ENCODE assay signal across 9 mouse cellular contexts in the genomic region with DNA sequence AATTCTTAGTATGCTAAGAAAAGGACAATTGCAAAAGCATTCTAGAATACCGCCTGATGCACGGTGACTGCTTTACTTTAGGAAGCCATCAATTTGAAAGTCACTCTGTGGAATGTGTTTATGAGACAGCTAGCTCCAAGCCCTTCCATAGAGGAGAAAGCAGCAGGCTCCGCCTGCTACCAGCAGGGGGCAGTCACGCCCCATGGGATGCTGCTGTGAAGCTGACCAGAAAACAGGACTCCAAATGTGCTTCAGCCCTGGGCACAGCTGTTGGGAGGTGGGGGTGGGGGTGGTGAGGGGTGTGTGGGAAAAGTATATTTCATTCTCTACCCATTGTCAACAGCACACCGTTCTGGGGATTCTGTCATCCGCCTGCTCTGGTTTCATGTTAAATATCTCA. TPM values are rescaled to one million over a fixed set of nuclear protein-coding genes. Genes with fewer than 3 reads are reported as not detected.
DNase-seq lines count a peak whose midpoint lies in the region; ATAC-seq and TF ChIP-seq lines count a peak whose summit lies in the region.
"Had no signal": no experiment of that assay in that cellular context is flagged by ENCODE, and none has a peak within 500 bp of the region (broad histone marks: within the 10 kb centered on the region; RNA-seq: fewer than 3 reads in every experiment).

No protein-coding gene starts in this region.

- no peak for TF ChIP-seq POLR2A in heart, adult 2 months (IDR thresholded peaks at IDR 0.05; ENCODE audit: insufficient read depth, low read depth, low read length)

- H3K9ac ChIP-seq in heart, adult 2 months (ENCODE audit: low read depth, low read length) = no peak overlapping the region
- H3K9ac ChIP-seq in kidney, postnatal 0 days (ENCODE audit: low read depth, low read length) = no peak overlapping the region

- TF ChIP-seq EP300 in heart, adult 2 months (IDR thresholded peaks at IDR 0.05; ENCODE audit: insufficient read depth, low read depth, low read length) = 0 out of 2 replicates have a peak, but pooled peaks have one; percentile 55

- DNase-seq in 3T3-L1 (ENCODE audit: low read depth, low spot score) = peak; percentile 81
- peak; percentile 83 for DNase-seq in adipocyte (ENCODE audit: low spot score)
- DNase-seq in embryo, embryonic 10.5 days (ENCODE audit: low spot score) = peak; percentile 84
- DNase-seq in heart, adult 2 months = peak; percentile 61 to 85
- peak; percentile 82 for DNase-seq in kidney, postnatal 0 days (ENCODE audit: low spot score)
- DNase-seq in liver = peak; percentile 67
- DNase-seq in ovary, postnatal 14 days (ENCODE audit: low spot score) = peak; percentile 76
- DNase-seq in urinary bladder, postnatal 4 days (ENCODE audit: low spot score in 2 of 2) = peak; percentile 68 to 77

- no peak overlapping the region for H3K4me3 ChIP-seq in heart, adult 2 months
- peak overlapping the region; percentile 21; the same call in 1 of the 2 replicates for H3K4me3 ChIP-seq in kidney, postnatal 0 days (replicated peaks; ENCODE audit: low read depth, low read length)
- H3K4me3 ChIP-seq: erythroblast, embryonic 14.5 days had no signal

- H3K36me3 ChIP-seq in heart, adult 2 months (ENCODE audit: control insufficient read depth, insufficient read depth, low read length) = no peaks in the 10 kb centered on the region
- peaks cover 14% of the 10 kb centered on the region; the same call in 1 of the 2 replicates for H3K36me3 ChIP-seq in kidney, postnatal 0 days (ENCODE audit: insufficient read depth, low read length)

- H3K4me1 ChIP-seq in heart, adult 2 months (ENCODE audit: control insufficient read depth, insufficient read depth, low read length) = no peaks in the 10 kb centered on the region
- H3K4me1 ChIP-seq in kidney, postnatal 0 days (replicated peaks; ENCODE audit: insufficient read depth, low read length) = 0 out of 2 replicates have a peak, but pooled peaks cover 9% of the 10 kb centered on the region

- H3K9me3 ChIP-seq in kidney, postnatal 0 days (replicated peaks; ENCODE audit: low read length) = no peaks in the 10 kb centered on the region

- peak; percentile 86 for TF ChIP-seq CTCF in heart, adult 2 months (IDR thresholded peaks at IDR 0.05)
- peak; percentile 87 for TF ChIP-seq CTCF in kidney, postnatal 0 days (IDR thresholded peaks at IDR 0.05; ENCODE audit: low read depth)

- intact Hi-C loops in heart, adult 2 months (cut with DNase I) = loop anchor here (1.0 to 10.0 kb wide), 5 partner anchors 624 to 1196 kb away; no protein-coding TSS in a partner anchor

- WGBS in heart, adult 2 months = 24% methylated on average over 6 of the region's 6 CpGs
- WGBS in kidney, postnatal 0 days = 14% methylated on average over 6 of the region's 6 CpGs

- peak overlapping the region; percentile 44; the same call in 1 of the 2 replicates for H3K4me2 ChIP-seq in kidney, postnatal 0 days (ENCODE audit: low read length)

- H3K79me2 ChIP-seq in heart, adult 2 months (replicated peaks; ENCODE audit: control insufficient read depth, insufficient read depth, low read length) = no peaks in the 10 kb centered on the region

- H3K27me3 ChIP-seq in heart, adult 2 months (ENCODE audit: control insufficient read depth, insufficient read depth, low read length) = 0 out of 2 replicates have a peak, but pooled peaks cover 1% of the 10 kb centered on the region
- peaks cover 8% of the 10 kb centered on the region; the same call in 1 of the 2 replicates for H3K27me3 ChIP-seq in kidney, postnatal 0 days (ENCODE audit: insufficient read depth, low read length)

- no peak overlapping the region for H3K27ac ChIP-seq in heart, adult 2 months
- no peak overlapping the region for H3K27ac ChIP-seq in kidney, postnatal 0 days

- ATAC-seq in kidney, postnatal 0 days (replicated peaks; ENCODE audit: low FRiP score, low read depth) = peak; percentile 48; the same call in 1 of the 2 replicates

RNA-seq across cellular contexts. Expression of a gene that starts 3.4 kb away (rescaled TPM):
- 10 to 100 TPM; 32.2 to 40.4 TPM for total RNA-seq in heart, adult 2 months (2021)
- 20.8 and 31.0 TPM in 2 replicates for polyA plus RNA-seq in heart, adult 2 months (2012; rRNA removed)
- 217 and 221 TPM in 2 replicates for polyA plus RNA-seq in kidney, postnatal 0 days (2015; fragmentation: Nextera tagmentation; extraction: Ambion mirVana)

RNA-seq across cellular contexts. Expression of a gene that starts 12.8 kb away (rescaled TPM):
- not detected for total RNA-seq in heart, adult 2 months (2021)
- not detected in 2 replicates for polyA plus RNA-seq in heart, adult 2 months (2012; rRNA removed)
- polyA plus RNA-seq in kidney, postnatal 0 days (2015; fragmentation: Nextera tagmentation; extraction: Ambion mirVana) = 11.8 and 15.3 TPM in 2 replicates

RNA-seq across cellular contexts. Expression of a gene that starts 22.0 kb away (rescaled TPM):
- not detected for total RNA-seq in heart, adult 2 months (2021)
- polyA plus RNA-seq in heart, adult 2 months (2012; rRNA removed) = not detected in 2 replicates
- not detected in 2 replicates for polyA plus RNA-seq in kidney, postnatal 0 days (2015; fragmentation: Nextera tagmentation; extraction: Ambion mirVana)
- polyA plus RNA-seq: erythroblast, embryonic 14.5 days had no signal

Comparison
In these comparisons a context has a peak if more than half of its experiments do, and no peak if none do; other contexts are left out.
1. RNA of a gene that starts 12.8 kb away (polyA plus RNA-seq): 11.8 to 15.3 TPM in kidney, postnatal 0 days; not detected in heart, adult 2 months; every median in the first group is over 10 times any median in the second.
2. Peak in every context shown above with its lines, with median percentiles within 50 percentile points of each other: DNase-seq.